Mouse (Mus musculus) ovary, adult 2 months (tissue): ENCODE measurements around the gene Egfl6. TPM values are rescaled to one million over a fixed set of nuclear protein-coding genes. Genes with fewer than 3 reads are reported as not detected.

ENCODE experiments used
- polyA plus RNA-seq: library from polyadenylated mRNA; depleted of rRNA; stranded (reverse); fragments of >200 nt; gene quantifications from 2 replicates; pipeline ENCODE4 v1.2.3, GENCODE M21; 2012; rRNA removed

Egfl6 gene
- polyA plus RNA-seq = 3.1 and 3.4 TPM in 2 replicates

DNA sequence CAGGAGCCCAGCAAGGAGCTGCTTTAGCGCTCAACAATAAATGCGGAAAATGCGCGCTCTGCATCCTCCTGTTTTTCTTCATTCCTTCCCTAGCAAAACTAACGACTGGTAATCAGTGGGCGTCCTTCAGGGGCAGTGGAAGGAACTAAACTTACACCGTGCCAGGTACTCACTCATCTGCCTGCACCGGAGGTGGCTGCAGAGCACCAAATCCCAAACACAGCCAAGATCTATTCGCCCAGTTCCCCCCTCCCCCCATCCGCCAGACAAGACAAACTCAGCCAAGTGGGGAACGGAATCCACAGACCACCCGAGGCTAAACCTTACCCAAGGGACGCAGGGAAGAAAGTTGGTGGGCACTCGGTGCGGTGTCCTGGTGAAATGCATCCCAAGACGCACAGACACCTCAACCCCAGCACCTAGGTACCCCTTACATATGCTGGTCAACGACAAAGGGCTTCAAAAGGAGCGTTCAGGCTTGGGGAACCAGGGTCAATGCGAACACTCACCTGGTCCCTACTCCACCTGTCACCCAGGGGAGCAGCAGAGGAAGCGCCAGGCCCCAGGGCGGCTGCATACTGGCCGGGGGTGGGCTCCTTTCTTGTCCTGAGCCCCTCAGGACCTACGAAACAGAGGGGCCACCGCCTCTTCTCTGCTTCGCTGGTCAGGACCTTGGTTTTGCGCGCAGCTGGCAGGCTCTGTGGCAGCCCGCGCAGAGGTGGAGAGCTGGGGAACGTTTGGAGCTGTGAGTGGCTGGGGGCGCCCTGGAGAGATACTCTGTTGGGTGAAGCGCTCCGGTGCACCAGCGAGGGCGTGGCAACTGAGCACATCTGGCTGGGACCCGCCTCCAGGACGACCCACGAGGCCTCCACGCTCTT lies at the start of gene Egfl6:
Gene Egfl6, minus strand, starts transcription at position 774 of the 878 bp plus-strand sequence.

DNA sequence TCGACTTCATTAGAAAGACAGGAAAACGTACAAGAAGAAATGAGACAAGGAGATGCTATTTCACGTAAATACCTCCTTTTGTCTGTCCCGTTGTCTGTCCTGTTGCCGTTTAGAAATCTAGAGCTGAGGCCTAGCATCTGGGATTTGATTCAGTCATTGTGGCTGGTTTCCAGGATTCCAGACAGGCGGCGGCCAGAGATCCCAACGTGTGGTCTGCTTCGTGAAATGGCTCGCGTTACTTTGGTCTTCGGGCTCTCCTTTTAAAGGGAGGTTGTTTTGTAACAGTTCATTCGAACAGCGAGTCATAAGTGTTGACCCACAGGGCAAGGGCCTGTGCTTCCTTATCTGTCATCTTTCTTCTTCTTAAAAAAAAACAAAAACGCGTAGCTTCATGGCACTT lies 67.2 kb downstream of the Egfl6 start, which contains the start of gene Tceanc:
Gene Tceanc, minus strand, starts transcription at position 223 of the 400 bp plus-strand sequence.

DNA sequence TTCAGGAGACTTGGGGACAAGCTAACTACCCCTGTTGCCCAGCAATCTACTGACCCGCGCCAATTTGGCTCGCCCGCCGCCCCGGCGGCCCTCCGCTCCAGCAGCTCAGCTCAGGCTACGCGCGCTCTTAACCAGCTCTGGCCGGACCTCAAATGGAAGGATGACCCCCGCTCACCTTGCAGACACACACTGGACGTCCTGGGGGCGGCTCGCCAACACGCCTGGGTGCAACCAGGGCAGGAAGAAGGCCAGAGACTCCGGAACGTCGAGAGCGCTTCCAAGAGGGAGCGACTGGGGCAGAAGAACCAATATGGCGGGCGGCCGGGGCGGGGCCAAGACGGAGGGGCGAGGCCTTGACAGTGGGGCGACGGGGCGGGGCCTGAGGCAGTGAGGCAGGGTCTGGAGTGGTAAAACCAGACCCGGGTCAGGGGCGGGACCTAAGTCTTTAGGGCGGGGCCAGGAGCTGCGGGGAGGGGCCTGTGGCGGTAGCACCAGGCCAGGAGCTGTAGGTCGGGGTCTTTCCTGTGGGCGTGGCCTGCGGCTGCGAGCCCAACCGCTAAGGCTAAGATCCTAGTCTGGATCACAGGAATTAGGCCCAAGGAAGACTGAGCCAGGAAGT lies 106.0 kb downstream of the Egfl6 start, which contains the start of gene Rab9:
Gene Rab9, minus strand, starts transcription at position 503 of the 619 bp plus-strand sequence.

Other genes with a start within 250 kb of the Egfl6 start
- 1.3 and 1.5 TPM in 2 replicates for gene Trappc2, start 145.1 kb downstream of the Egfl6 start, polyA plus RNA-seq
- gene Ofd1, start 145.0 kb downstream of the Egfl6 start, polyA plus RNA-seq = 0.99 and 1.5 TPM in 2 replicates
- 2.6 and 3.9 TPM in 2 replicates for gene Rab9, start 105.9 kb downstream of the Egfl6 start, polyA plus RNA-seq
- 0.97 and 1.00 TPM in 2 replicates for gene Tceanc, start 67.2 kb downstream of the Egfl6 start, polyA plus RNA-seq